Mouse (Mus musculus): ENCODE measurements at regions not wholly inside any gene's neighbourhood (a gene's known extent, or its start where the extent isn't known, plus 50 kb on each side); places are given as distances from the start of the nearest gene placed in this dataset.

GRCm38 (mm10) chr2:53384545-53385176, 193.1 kb downstream of the Arl6ip6 start:
- TF ChIP-seq POLR2A (IDR thresholded peaks at IDR 0.05; ENCODE audit: borderline replicate concordance, extremely low read depth, low read depth, low read length) (no peak), CTCF (IDR thresholded peaks at IDR 0.05; ENCODE audit: insufficient read depth, low read length) (no peak)

Data from lung, adult 2 months (tissue).